Mouse (Mus musculus) subcutaneous adipose tissue, adult 2 months (tissue): ENCODE measurements around the gene Dkk2. TPM values are rescaled to one million over a fixed set of nuclear protein-coding genes. Genes with fewer than 3 reads are reported as not detected.

Experiments used
- polyA plus RNA-seq: library from polyadenylated mRNA; depleted of rRNA; stranded (reverse); fragments of >200 nt; gene quantifications from 2 replicates; pipeline ENCODE4 v1.2.3, GENCODE M21; 2012; ENCODE audit warnings: low replicate concordance; rRNA removed

The Dkk2 gene
- polyA plus RNA-seq = 0.89 and 11.2 TPM in 2 replicates

GRCm38 (mm10) chr3:132085112-132085822, at the start of gene Dkk2:
TSS of gene Dkk2 (plus strand) at chr3:132085292.

